Mouse (Mus musculus): ENCODE results near the gene Rere. TPM values are rescaled to one million over a fixed set of nuclear protein-coding genes. Genes with fewer than 3 reads are reported as not detected.

The Rere gene
- polyA plus RNA-seq, 1 experiment from 2014 or later = 31.9 TPM

GRCm38 (mm10) chr4:150327476-150327875 lies 46.0 kb downstream of the Rere start:
- Histone ChIP-seq H3K27ac (no peak overlapping the region), H3K27me3 (no peaks in the 10 kb centered on the region), H3K4me3 (no peak overlapping the region), H3K9ac (no peak overlapping the region), H3K4me2 (no peak overlapping the region), H3K36me3 (no peaks in the 10 kb centered on the region), H3K4me1 (no peaks in the 10 kb centered on the region), H3K9me3 (no peaks in the 10 kb centered on the region)
- 60% methylated on average over 4 of the region's 4 CpGs for WGBS
- no peak for ATAC-seq (ENCODE audit: borderline replicate concordance, extremely low read depth, low FRiP score, low TSS enrichment)

DNA sequence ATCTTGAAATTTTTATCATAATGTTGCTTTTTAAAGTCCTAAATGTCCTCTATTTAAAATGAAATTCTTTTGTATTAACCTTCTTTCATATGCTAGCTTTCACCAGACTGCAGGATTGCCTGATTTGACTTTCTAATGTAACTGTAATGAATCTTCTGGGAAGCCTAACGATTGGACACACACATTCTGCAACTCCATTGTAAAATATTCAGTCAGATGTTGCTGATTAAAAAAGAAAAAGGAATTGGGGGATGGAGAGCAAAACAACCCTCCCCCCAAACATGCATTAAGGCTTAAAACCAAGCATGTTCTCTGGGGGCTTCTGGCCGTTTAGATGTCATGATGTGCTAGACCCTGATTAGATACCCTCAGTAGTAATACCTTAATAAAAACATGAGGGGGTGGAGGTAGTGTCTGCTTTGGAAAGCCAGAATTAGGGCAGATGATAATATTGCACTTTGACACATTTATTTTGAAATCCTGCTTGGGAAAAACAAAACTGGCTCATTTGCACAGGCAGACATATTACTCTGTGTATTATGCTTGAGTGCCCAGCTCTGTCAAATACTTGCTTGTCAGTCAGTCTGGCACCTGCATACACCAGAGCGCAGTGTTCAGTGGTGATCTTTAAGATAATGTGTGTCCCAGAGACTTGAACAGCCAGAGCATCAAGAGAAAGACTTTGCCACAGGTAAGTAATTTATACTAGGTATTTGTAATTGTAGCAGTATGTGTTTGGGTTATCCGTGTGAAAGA lies 52.7 kb downstream of the Rere start:
- H3K9ac ChIP-seq = no peak overlapping the region
- WGBS = 84% methylated on average over 4 of the region's 4 CpGs
- H3K4me3 ChIP-seq = no peak overlapping the region
- H3K9me3 ChIP-seq = no peaks in the 10 kb centered on the region
- H3K27me3 ChIP-seq = no peaks in the 10 kb centered on the region
- H3K4me1 ChIP-seq = 0 out of 2 replicates have a peak, but pooled peaks cover 4% of the 10 kb centered on the region
- H3K27ac ChIP-seq = no peak overlapping the region
- H3K4me2 ChIP-seq = no peak overlapping the region
- no peak for ATAC-seq (ENCODE audit: borderline replicate concordance, extremely low read depth, low FRiP score, low TSS enrichment)
- no peaks in the 10 kb centered on the region for H3K36me3 ChIP-seq

DNA sequence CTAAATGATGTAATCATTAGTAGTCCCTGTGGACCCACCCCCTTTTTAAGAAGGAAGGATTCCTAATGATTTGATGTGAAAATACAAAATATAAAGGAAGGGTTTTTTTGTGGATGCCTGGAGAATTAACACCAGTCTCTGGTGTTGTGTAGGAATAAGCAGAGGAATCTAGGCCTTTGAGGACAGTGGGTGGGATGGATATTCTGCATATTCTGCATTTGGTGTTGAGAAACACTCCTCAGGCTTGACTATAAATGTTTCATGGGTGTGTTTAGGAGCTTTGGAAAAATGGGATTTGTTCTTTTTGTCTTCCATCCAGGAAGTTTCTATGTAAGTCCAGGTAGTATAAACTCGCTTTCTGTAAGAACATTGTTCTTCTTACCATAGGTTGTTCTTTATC lies 55.8 kb downstream of the Rere start:
- H3K27me3 ChIP-seq = no peaks in the 10 kb centered on the region
- H3K4me3 ChIP-seq = no peak overlapping the region
- no peak overlapping the region for H3K27ac ChIP-seq
- 95% methylated on average over 1 of the region's 1 CpGs for WGBS
- H3K9ac ChIP-seq = no peak overlapping the region
- no peak for ATAC-seq (ENCODE audit: borderline replicate concordance, extremely low read depth, low FRiP score, low TSS enrichment)
- H3K9me3 ChIP-seq = no peaks in the 10 kb centered on the region
- no peaks in the 10 kb centered on the region for H3K36me3 ChIP-seq
- H3K4me1 ChIP-seq = 0 out of 2 replicates have a peak, but pooled peaks cover 5% of the 10 kb centered on the region
- H3K4me2 ChIP-seq = no peak overlapping the region

- no peak overlapping the region for H3K4me2 ChIP-seq
- no peak overlapping the region for H3K4me3 ChIP-seq
- no peak overlapping the region for H3K9ac ChIP-seq
- WGBS = 60% methylated on average over 8 of the region's 8 CpGs
- no peaks in the 10 kb centered on the region for H3K36me3 ChIP-seq
- H3K27me3 ChIP-seq = no peaks in the 10 kb centered on the region
- ATAC-seq (ENCODE audit: borderline replicate concordance, extremely low read depth, low FRiP score, low TSS enrichment) = no peak
- H3K27ac ChIP-seq = no peak overlapping the region
- no peaks in the 10 kb centered on the region for H3K9me3 ChIP-seq
- peaks cover 14% of the 10 kb centered on the region for H3K4me1 ChIP-seq
Observed at GRCm38 (mm10) chr4:150338906-150339650, 57.6 kb downstream of the Rere start.

DNA sequence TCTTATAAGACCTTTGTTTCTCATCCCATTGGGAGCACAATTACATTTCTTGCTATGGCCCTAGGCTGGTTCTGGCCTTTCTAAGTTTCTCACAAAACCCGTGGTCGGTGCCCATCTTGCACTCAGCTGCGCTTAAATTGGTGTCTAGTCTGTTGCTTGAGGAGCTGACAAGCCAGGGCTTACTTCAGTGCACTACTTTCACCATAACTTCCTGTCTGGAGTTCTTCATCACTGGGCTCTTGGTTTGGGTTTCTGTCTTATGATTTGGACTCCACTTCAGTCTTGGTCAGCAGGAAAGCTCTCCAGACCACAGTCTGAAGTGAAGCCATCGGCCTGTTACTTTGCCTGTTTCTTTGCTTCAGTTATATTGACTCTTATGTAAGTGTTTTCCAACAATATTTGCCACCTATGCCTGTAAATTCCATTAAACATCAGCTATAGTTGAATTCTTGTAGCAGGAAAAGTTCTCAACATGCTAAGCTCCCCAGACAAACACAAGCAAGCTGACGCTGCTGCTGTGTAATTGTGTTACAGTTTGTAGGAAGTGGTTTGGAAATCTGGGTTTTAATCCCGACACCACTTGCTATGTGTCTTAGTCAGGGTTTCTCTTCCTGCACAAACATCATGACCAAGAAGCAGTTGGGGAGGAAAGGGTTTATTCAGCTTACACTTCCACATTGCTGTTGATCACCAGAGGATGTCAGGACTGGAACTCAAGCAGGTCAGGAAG lies 59.5 kb downstream of the Rere start:
- Histone ChIP-seq H3K4me1 (peaks cover 14% of the 10 kb centered on the region), H3K36me3 (no peaks in the 10 kb centered on the region), H3K4me3 (no peak overlapping the region), H3K9me3 (no peaks in the 10 kb centered on the region), H3K27ac (no peak overlapping the region), H3K9ac (no peak overlapping the region), H3K27me3 (no peaks in the 10 kb centered on the region), H3K4me2 (no peak overlapping the region)
- 85% methylated on average over 6 of the region's 6 CpGs for WGBS
- no peak for ATAC-seq (ENCODE audit: borderline replicate concordance, extremely low read depth, low FRiP score, low TSS enrichment)

- WGBS = 78% methylated on average over 3 of the region's 3 CpGs
- H3K36me3 ChIP-seq = no peaks in the 10 kb centered on the region
- no peak overlapping the region for H3K4me2 ChIP-seq
- no peaks in the 10 kb centered on the region for H3K27me3 ChIP-seq
- H3K4me1 ChIP-seq = peaks cover 20% of the 10 kb centered on the region
- no peak overlapping the region for H3K4me3 ChIP-seq
- no peaks in the 10 kb centered on the region for H3K9me3 ChIP-seq
- no peak for ATAC-seq (ENCODE audit: borderline replicate concordance, extremely low read depth, low FRiP score, low TSS enrichment)
- H3K27ac ChIP-seq = no peak overlapping the region
- no peak overlapping the region for H3K9ac ChIP-seq
Observed at GRCm38 (mm10) chr4:150344526-150344925, 63.1 kb downstream of the Rere start.

DNA sequence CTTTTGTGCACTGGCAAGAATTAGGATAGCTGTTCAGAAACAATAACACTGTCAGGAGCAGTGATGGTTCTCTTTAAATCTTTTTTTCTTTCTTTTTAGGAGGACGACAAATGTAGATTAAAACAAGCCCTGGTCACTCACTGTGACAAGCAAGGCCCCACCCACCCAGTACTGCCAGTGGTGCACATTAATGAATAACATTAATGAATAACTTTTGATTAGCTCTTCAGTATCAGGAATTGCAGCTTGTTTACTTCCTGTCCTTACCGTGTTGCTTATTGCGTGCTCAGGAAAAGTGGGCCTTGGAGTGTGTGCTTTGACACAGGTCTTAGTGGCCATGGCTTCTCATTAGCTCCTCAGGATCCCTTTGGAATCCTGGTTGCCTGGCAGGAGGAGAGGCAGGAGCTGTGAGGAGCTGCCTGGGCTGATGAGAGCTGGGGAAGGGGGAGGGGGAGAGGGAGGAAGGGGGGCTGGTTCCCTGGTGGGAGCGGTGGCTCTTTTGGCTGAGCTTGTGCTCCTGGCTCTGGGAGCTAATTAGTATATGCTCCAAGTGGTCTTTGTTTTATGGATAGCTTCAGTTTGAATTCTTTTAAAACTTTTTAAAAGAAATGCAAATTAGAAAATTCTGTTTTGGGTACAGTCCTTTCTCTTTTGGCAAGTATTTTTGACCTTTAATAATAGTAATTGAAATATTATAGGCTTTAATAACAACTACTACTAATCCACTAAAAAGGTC lies 65.4 kb downstream of the Rere start:
- WGBS = 22% methylated on average over 4 of the region's 4 CpGs
- no peak overlapping the region for H3K27ac ChIP-seq
- no peaks in the 10 kb centered on the region for H3K27me3 ChIP-seq
- no peaks in the 10 kb centered on the region for H3K36me3 ChIP-seq
- H3K4me2 ChIP-seq = no peak overlapping the region
- H3K9me3 ChIP-seq = no peaks in the 10 kb centered on the region
- H3K4me3 ChIP-seq = no peak overlapping the region
- no peak for ATAC-seq (ENCODE audit: borderline replicate concordance, extremely low read depth, low FRiP score, low TSS enrichment)
- peaks cover 34% of the 10 kb centered on the region for H3K4me1 ChIP-seq
- no peak overlapping the region for H3K9ac ChIP-seq

DNA sequence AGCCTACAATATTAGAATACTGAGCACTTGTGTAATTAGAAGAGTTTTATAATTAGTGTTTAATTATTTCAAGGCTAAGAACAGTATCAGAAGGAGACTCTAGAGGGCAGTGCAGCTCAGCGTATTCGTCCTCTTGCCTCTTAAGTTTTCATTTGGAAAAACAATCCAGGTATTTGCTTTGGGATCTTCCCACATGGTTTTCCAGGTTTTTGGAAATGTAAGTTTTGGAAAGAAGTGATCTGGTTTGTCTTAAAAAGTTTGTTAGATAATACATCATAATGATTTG lies 65.9 kb downstream of the Rere start:
- Histone ChIP-seq H3K4me1 (peaks cover 36% of the 10 kb centered on the region), H3K9ac (no peak overlapping the region), H3K36me3 (no peaks in the 10 kb centered on the region), H3K27ac (no peak overlapping the region), H3K9me3 (no peaks in the 10 kb centered on the region), H3K27me3 (no peaks in the 10 kb centered on the region), H3K4me3 (no peak overlapping the region), H3K4me2 (no peak overlapping the region)
- no peak for ATAC-seq (ENCODE audit: borderline replicate concordance, extremely low read depth, low FRiP score, low TSS enrichment)
- 18% methylated on average over 2 of the region's 2 CpGs for WGBS

- WGBS = 48% methylated on average over 6 of the region's 6 CpGs
Observed at GRCm38 (mm10) chr4:150349680-150350101, 68.2 kb downstream of the Rere start.

GRCm38 (mm10) chr4:150351419-150352075 lies 70.1 kb downstream of the Rere start:
- no peak for ATAC-seq (ENCODE audit: borderline replicate concordance, extremely low read depth, low FRiP score, low TSS enrichment)
- 49% methylated on average over 7 of the region's 7 CpGs for WGBS
- Histone ChIP-seq H3K27ac (no peak overlapping the region), H3K9ac (no peak overlapping the region), H3K4me1 (peaks cover 26% of the 10 kb centered on the region), H3K9me3 (no peaks in the 10 kb centered on the region), H3K27me3 (no peaks in the 10 kb centered on the region), H3K4me2 (no peak overlapping the region), H3K4me3 (no peak overlapping the region), H3K36me3 (no peaks in the 10 kb centered on the region)

More at GRCm38 (mm10) chr4:150349680-150350101, 68.2 kb downstream of the Rere start:
- peaks cover 27% of the 10 kb centered on the region for H3K4me1 ChIP-seq
- H3K9ac ChIP-seq = no peak overlapping the region
- no peak overlapping the region for H3K4me3 ChIP-seq
- H3K27me3 ChIP-seq = no peaks in the 10 kb centered on the region
- no peaks in the 10 kb centered on the region for H3K36me3 ChIP-seq
- H3K27ac ChIP-seq = peak overlapping the region; percentile 59; the same call in 1 of the 2 replicates
- H3K9me3 ChIP-seq = no peaks in the 10 kb centered on the region
- no peak overlapping the region for H3K4me2 ChIP-seq
- ATAC-seq (ENCODE audit: borderline replicate concordance, extremely low read depth, low FRiP score, low TSS enrichment) = peak; percentile 64; the same call in 1 of the 2 replicates

GRCm38 (mm10) chr4:150352736-150353135 lies 71.3 kb downstream of the Rere start:
- Histone ChIP-seq H3K4me3 (no peak overlapping the region), H3K9ac (no peak overlapping the region), H3K27me3 (no peaks in the 10 kb centered on the region), H3K27ac (no peak overlapping the region), H3K36me3 (no peaks in the 10 kb centered on the region), H3K4me2 (no peak overlapping the region), H3K4me1 (peaks cover 21% of the 10 kb centered on the region), H3K9me3 (no peaks in the 10 kb centered on the region)
- WGBS = 83% methylated on average over 2 of the region's 2 CpGs
- no peak for ATAC-seq (ENCODE audit: borderline replicate concordance, extremely low read depth, low FRiP score, low TSS enrichment)
